Mouse (Mus musculus) heart, adult 9 months (tissue): ENCODE measurements around the gene Prokr2.
"Not testable (repeated sequence)": the region's sequence is repeated elsewhere in the genome, so short reads cannot be mapped to it uniquely, and the experiment has no call there.

ENCODE experiments used
- DNase-seq, 2 experiments: peaks; one replicate each; pipeline ENCODE4 v3.0.0; 2022; ENCODE audit warnings: low spot score in 2 of 2

The Prokr2 gene

GRCm38 (mm10) chr2:132340350-132340749 is 44.9 kb downstream of the Prokr2 start:
- DNase-seq = no peak

DNA sequence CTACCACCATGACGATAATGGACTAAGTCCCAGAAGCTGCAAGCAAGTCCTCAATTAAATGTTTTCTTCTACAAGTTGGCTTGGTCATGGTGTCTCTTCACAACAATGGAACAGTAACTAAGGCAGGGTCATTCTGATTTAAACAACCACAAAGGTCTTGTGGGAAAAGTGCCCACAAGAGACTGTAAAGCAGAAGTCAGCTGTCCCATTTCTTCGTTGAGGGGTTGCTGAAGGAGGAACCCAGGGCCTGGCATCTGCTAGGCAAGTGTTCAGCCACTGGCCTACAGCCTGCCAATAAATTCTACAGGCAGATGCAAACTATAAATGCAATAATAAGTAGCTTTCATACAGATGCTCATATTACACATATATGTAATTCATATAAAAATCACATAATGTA is 48.0 kb downstream of the Prokr2 start:
- no peak for DNase-seq

GRCm38 (mm10) chr2:132323541-132323940 is 61.7 kb downstream of the Prokr2 start:
- DNase-seq = no peak

DNA sequence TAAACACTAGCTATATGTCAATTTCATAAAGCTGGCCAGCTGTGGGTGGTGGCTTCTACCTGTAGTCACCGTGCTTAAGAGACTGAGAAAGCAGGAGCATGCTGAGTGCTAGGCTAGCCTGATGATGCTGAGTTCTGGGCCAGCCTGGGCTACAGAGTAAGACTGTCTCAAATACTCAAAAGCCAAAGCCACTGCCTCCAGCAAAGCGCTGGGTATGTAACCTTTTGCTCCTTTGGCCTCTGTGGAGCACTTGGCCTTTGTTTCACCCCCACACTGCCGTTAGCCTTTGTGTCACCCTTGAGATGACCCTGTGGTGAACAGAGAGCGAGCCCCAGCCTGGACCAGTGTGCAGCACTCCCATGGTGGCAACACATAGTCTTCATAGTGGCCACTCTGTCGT is 64.7 kb downstream of the Prokr2 start:
- DNase-seq = no peak

DNA sequence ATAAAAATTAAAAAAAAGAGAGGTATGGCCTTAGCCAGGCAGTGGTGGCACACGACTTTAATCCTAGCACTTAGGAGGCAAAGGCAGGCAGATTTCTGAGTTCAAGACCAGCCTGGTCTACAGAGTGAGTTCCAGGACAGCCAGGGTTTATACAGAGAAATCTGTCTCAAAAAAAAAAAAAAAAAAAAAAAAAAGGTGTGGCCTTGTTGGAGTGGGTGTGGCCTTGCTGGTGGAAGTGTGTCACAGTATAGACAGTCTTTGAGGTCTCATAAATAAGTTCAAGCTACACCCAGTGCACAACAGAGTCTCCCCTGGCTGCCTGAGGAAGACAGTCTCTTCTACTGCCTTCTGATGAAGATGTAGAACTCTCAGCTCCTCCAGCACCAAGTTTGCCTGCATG is 68.1 kb downstream of the Prokr2 start:
- no peak for DNase-seq

DNA sequence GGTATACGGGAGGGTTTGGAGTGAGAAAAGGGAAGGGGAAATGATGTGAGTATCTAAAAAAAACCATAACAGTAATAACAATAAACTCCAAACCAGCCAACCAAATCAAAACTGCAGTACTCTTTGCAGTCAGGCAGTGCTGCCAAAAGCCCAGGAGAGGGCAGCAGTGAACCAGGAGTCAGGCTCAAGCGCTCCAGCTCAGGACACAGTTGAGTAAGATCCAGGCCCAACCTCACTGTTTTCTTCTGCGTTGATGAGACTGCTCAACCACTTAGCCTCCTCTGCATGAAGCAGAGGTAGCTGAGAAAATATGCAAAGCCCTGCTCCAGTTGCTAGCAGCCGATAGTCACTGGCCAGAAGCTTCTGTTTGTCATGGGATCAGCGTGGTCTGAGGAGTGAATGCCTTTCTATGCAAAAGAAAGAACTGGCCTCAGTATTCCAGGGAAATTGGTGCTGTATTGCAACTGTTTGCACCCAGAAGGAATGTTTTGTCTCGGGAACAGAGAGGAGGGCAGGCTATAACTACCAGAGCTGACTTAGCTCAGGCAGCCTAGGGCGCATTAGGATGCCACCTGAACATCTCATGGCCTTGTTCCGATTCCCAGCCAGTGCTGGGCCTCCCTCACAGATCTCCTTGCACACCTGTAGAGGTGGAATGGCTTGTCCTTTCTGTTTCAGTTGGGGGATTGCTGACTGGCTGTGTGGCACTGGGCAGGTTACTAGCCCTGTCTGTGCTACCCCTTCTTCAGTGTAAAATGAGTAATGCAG is 69.0 kb downstream of the Prokr2 start:
- DNase-seq = peak; percentile 35 to 49

DNA sequence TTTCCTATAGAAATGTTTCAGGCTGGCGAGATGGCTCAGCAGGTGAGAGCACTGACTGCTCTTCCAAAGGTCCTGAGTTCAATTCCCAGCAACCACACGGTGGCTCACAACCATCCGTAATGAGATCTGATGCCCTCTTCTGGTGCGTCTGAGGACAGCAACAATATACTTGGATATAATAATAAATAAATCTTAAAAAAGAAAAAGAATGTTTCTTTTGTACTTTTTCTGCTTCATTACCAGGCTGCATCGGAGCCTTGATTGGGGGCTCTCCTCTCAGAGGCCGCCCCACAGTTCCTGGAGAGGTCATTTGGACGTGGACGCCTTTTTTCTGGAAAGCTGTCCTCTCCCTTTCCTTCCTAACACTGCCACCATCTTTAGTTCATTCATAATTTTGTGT is 71.2 kb downstream of the Prokr2 start:
- not testable (repeated sequence) for DNase-seq

- DNase-seq = no peak
These were observed 71.7 kb downstream of the Prokr2 start for GRCm38 (mm10) chr2:132313568-132313967.

GRCm38 (mm10) chr2:132312616-132313015 is 72.6 kb downstream of the Prokr2 start:
- DNase-seq = no peak

DNA sequence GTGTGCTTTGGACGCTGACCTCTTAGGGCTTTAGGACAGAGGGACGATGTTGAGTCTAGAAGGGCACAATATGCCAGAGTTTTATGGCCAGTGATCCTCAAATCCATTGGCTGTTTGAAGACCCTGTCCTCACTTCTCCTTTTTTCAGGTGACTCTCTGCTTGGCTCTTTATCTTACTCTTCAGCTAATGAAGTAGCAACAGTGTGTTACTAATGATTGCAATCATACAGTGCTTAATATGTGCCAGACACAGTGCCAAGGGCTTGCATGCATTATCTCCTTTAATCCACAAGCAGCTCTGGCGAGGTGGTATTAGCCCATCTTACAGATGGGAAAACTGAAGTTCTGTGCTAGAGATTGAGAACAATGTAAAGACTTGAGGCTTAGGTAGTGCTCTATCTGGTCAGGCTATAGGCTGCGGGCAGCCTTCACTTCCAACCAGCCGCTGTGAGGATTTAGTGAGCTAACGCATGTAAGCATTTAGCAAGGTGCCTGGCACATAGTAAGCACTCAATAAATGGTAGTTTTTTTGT is 75.8 kb downstream of the Prokr2 start:
- no peak for DNase-seq

GRCm38 (mm10) chr2:132308829-132309228 is 76.4 kb downstream of the Prokr2 start:
- DNase-seq = no peak

DNA sequence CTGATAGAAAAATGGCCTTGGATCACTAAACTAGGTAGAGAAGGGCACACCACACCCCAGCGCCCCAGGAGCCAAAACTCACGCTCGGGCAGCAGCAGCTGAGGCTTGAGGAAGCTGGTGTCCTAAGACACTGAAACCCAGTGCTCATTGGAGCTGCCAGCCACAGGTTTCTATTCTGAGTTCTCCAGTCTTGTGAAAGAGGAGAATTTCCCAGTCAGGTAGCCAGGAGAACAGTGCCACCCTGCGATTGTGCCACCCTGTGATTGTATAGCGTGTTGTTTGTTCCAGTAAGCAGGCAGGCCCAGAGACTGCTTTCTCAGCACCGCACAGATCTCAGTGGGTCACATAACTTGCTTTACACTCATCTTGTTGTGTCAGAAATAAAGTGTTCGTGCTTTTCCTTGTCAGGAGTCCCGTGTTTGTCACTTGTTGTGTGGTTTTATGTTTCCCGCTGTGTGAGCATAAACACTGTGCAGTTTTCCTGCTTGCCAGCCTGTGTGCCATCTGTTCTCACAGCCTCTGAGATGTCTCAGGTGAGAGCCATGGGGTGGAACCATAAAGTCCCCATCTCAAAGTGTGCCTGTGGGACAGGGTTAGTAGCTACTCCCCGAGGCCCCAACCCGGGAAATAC is 77.9 kb downstream of the Prokr2 start:
- DNase-seq = peak in 1 of 2 experiments; percentile 33

DNA sequence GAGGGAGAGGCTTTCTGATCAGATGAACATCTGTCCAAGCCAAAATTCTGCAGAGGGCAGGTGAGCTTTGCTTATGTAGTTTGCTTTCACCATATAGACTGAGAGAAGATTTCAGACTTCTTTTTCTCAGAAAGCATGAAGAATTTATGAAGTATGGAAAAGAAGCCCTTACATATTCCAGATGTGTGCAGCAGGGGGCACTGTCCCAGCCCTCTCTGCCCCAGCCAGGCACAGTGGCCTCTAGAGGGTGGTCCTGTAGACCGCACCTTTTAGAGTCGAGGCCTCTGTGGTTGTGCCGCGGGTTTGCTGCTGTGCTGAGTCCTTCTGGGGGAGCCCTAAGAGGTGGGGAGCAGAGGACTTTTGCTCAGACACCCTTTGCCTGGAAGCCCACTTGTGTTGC is 79.3 kb downstream of the Prokr2 start:
- no peak for DNase-seq

DNA sequence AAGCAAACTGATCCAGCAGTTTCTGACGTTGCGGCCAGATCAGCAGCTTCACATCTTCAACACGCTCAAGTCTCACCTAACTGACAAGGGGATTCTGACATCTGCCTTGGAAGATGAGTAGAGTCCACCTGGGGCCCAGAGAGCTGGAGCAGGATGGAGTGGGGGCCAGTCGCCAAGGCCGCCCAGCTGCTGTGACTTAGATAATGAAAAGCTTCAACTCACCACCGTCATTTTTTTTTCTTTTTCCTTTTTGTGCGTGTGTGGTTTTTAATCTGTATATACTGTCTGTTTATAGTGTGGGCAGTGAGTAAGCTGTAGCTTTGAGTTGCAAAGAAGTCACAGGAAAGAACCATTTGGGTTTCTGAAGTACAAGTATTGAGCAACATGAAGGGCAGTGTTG is 80.1 kb downstream of the Prokr2 start:
- no peak for DNase-seq

- DNase-seq = no peak
These were observed 83.8 kb downstream of the Prokr2 start for GRCm38 (mm10) chr2:132301436-132301835.

- DNase-seq = no peak
These were observed 87.0 kb downstream of the Prokr2 start for GRCm38 (mm10) chr2:132298250-132298649.

DNA sequence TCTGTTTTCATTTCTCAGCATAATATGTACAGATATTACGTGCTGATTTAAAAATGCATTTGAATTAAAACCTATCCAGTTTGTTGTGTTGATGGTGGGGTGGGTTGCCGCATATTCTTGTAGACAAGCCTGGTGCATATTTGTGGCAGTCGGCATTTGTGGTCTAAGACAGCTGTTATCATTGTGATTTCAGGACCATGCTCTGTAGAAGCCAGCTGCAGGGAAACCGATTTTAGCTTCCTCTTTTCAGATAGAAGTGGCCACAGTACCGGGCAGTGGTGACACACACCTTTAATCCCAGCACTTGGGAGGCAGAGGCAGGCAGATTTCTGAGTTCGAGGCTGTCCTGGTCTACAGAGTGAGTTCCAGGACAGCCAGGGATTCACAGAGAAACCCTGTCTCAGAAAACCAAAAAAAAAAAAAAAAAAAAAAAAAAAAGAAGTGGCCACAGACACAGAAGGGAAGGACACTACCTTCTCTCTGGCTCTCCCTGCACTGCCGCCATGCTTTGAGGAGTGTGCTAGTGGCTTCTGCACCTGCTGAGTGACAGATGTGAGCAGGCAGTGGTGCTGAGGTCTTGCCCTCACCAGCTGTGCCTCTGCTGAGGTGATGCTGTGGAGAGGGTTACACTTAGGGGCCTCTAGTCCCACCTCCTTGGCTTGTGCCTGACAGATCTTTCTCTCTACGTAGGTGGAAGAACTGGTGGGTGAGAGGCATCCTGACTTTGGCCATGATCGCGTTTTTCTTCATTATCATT is 91.4 kb downstream of the Prokr2 start:
- no peak for DNase-seq

GRCm38 (mm10) chr2:132292083-132292482 is 93.2 kb downstream of the Prokr2 start:
- DNase-seq = peak; percentile 73 to 82

- no peak for DNase-seq
These were observed 94.0 kb downstream of the Prokr2 start for GRCm38 (mm10) chr2:132291265-132291664.

GRCm38 (mm10) chr2:132290808-132291207 is 94.4 kb downstream of the Prokr2 start:
- no peak for DNase-seq

DNA sequence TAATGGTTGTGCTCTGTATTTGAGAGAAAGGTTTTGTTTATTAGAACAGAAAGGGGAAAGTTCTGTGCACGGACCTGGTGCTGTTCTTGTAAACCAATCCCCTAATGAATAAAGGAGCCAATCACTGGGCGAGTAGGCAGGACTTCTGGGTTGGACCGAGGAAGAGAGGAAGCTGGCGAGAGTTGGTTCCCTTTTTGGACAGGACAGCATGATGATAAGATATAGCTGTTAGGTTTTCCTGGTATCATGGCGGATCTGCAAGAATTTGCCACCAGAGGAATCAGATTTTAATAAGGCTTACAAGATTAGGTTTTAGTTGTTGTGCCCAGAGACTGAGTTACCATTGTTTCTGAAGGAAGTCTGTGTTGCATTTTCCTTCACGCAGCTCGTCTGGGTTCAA is 96.0 kb downstream of the Prokr2 start:
- not testable (repeated sequence) for DNase-seq
